Mouse (Mus musculus): ENCODE measurements around the gene Mcat.

- TF ChIP-seq POLR2A (IDR thresholded peaks at IDR 0.05; ENCODE audit: borderline replicate concordance, control insufficient read depth, low read depth, low read length) (no peak), CTCF (IDR thresholded peaks at IDR 0.05; ENCODE audit: control insufficient read depth, insufficient read depth, low read length) (no peak)
Observed at GRCm38 (mm10) chr15:83591758-83592157, 28.2 kb upstream of the Mcat start.

All from bone marrow, adult 2 months (tissue).